Mouse (Mus musculus) MEL (cell line): ENCODE results near the gene Ola1. TPM values are rescaled to one million over a fixed set of nuclear protein-coding genes. Genes with fewer than 3 reads are reported as not detected.

ENCODE experiments used
- DNase-seq: peaks from one replicate; pipeline ENCODE4 v3.0.0; 2011; ENCODE audit warnings: low read depth, low spot score
- H3K27ac ChIP-seq: 2 replicates; pipeline ENCODE4 v1.5.1; 2012; ENCODE audit warnings: low read depth, mild to moderate bottlenecking, control low read depth, low read length, moderate library complexity; ENCODE audit not compliant: control insufficient read depth
- H3K27me3 ChIP-seq, 2 experiments: fragments of 150-350 bp in 1 of 2; sonication (generic) in 1 of 2; 2 replicates each; pipeline ENCODE4 v1.6.1; 2012; ENCODE audit warnings: low read length in 2 of 2, mild to moderate bottlenecking in 2 of 2, improper control_type of control experiment in 1 of 2, moderate library complexity in 1 of 2; ENCODE audit not compliant: insufficient read depth in 2 of 2, control insufficient read depth in 1 of 2
- H3K36me3 ChIP-seq, 2 experiments: 2 replicates each; pipeline ENCODE4 v1.6.1; 2012 to 2014; ENCODE audit warnings: low read length in 2 of 2, improper control_type of control experiment in 1 of 2, inconsistent platforms in 1 of 2, mild to moderate bottlenecking in 1 of 2; ENCODE audit not compliant: insufficient read depth in 2 of 2, control insufficient read depth in 1 of 2
- H3K4me1 ChIP-seq, 2 experiments: fragments of 150-350 bp in 1 of 2; sonication (generic) in 1 of 2; 2 replicates each; pipeline ENCODE4 v1.6.1; 2012; ENCODE audit warnings: low read length in 2 of 2, improper control_type of control experiment in 1 of 2, mild to moderate bottlenecking in 1 of 2; ENCODE audit not compliant: insufficient read depth in 2 of 2, control insufficient read depth in 1 of 2
- H3K4me3 ChIP-seq, 2 experiments: fragments of 150-350 bp in 1 of 2; sonication (generic) in 1 of 2; 2 replicates each; pipeline ENCODE4 v1.5.1; 2012; ENCODE audit warnings: low read depth in 2 of 2, low read length in 2 of 2, mild to moderate bottlenecking in 2 of 2, moderate library complexity in 2 of 2, control low read depth in 1 of 2, improper control_type of control experiment in 1 of 2; ENCODE audit not compliant: control insufficient read depth in 1 of 2, insufficient read depth in 1 of 2
- H3K79me2 ChIP-seq: 2 replicates; pipeline ENCODE4 v1.6.1; 2012; ENCODE audit warnings: mild to moderate bottlenecking, low read length, moderate library complexity; ENCODE audit not compliant: control insufficient read depth, poor library complexity, insufficient read depth
- H3K9ac ChIP-seq: 2 replicates; pipeline ENCODE4 v1.6.1; 2012; ENCODE audit warnings: low read depth, mild to moderate bottlenecking, control low read depth, low read length, moderate library complexity; ENCODE audit not compliant: control insufficient read depth, poor library complexity, severe bottlenecking
- H3K9me3 ChIP-seq: fragments of 150-350 bp; sonication (generic); replicated peaks from 2 replicates; pipeline ENCODE4 v1.6.1; 2012; ENCODE audit warnings: mild to moderate bottlenecking, low read length, improper control_type of control experiment, moderate library complexity; ENCODE audit not compliant: insufficient read depth
- CHD2 ChIP-seq: IDR thresholded peaks from 2 replicates; pipeline ENCODE4 v1.6.1; 2011; ENCODE audit warnings: low read length, improper control_type of control experiment
- CTCF ChIP-seq, 3 experiments: IDR thresholded peaks in 2 of 3; conservative IDR thresholded peaks in 1 of 3; 2 replicates each; pipeline ENCODE4 v1.5.1; 2011 to 2012; ENCODE audit warnings: low read length in 3 of 3, low read depth in 2 of 3, mild to moderate bottlenecking in 2 of 3, improper control_type of control experiment in 1 of 3, inconsistent platforms in 1 of 3, mixed read lengths in 1 of 3, moderate library complexity in 1 of 3; ENCODE audit not compliant: control insufficient read depth in 1 of 3, insufficient read depth in 1 of 3, poor library complexity in 1 of 3, severe bottlenecking in 1 of 3
- EP300 ChIP-seq, 2 experiments: IDR thresholded peaks; 2 replicates each; pipeline ENCODE4 v1.6.1; 2011; ENCODE audit warnings: improper control_type of control experiment in 2 of 2, low read length in 2 of 2, low read depth in 1 of 2, mild to moderate bottlenecking in 1 of 2
- GABPA ChIP-seq: IDR thresholded peaks from 2 replicates; pipeline ENCODE4 v1.6.1; 2012; ENCODE audit warnings: low read depth, mild to moderate bottlenecking, inconsistent platforms, low read length, improper control_type of control experiment, moderate library complexity
- GATA1 ChIP-seq: IDR thresholded peaks from 2 replicates; pipeline ENCODE4 v1.6.1; 2011; ENCODE audit warnings: low read depth, low read length, improper control_type of control experiment
- JUND ChIP-seq: IDR thresholded peaks from 2 replicates; pipeline ENCODE4 v1.6.1; 2011; ENCODE audit warnings: low read depth, mild to moderate bottlenecking, improper control_type of control experiment, low read length
- KAT2A ChIP-seq: conservative IDR thresholded peaks from 2 replicates; pipeline ENCODE4 v1.6.1; 2012; ENCODE audit warnings: low read depth, low read length, improper control_type of control experiment, inconsistent platforms
- MAX ChIP-seq: IDR thresholded peaks from 2 replicates; pipeline ENCODE4 v1.6.1; 2011; ENCODE audit warnings: low read length, improper control_type of control experiment
- NELFE ChIP-seq: IDR thresholded peaks from 2 replicates; pipeline ENCODE4 v1.6.1; 2011; ENCODE audit warnings: low read depth, low read length, improper control_type of control experiment
- POLR2A ChIP-seq, 2 experiments: IDR thresholded peaks; 2 replicates each; pipeline ENCODE4 v1.6.1; 2011 to 2012; ENCODE audit warnings: low read length in 2 of 2, mild to moderate bottlenecking in 2 of 2, control low read depth in 1 of 2, improper control_type of control experiment in 1 of 2, low read depth in 1 of 2, moderate library complexity in 1 of 2; ENCODE audit not compliant: control insufficient read depth in 1 of 2, insufficient read depth in 1 of 2, poor library complexity in 1 of 2
- RCOR1 ChIP-seq: IDR thresholded peaks from 2 replicates; pipeline ENCODE4 v1.6.1; 2012; ENCODE audit warnings: low read depth, mild to moderate bottlenecking, inconsistent platforms, low read length, improper control_type of control experiment
- SMC3 ChIP-seq: IDR thresholded peaks from 2 replicates; pipeline ENCODE4 v1.6.1; 2011; ENCODE audit warnings: low read depth, low read length, improper control_type of control experiment
- TAL1 ChIP-seq: IDR thresholded peaks from 2 replicates; pipeline ENCODE4 v1.6.1; 2012; ENCODE audit warnings: mild to moderate bottlenecking, inconsistent platforms, low read length, moderate library complexity, mixed read lengths
- TBP ChIP-seq: IDR thresholded peaks from 2 replicates; pipeline ENCODE4 v1.8.0; 2011; ENCODE audit warnings: low read depth, low read length, improper control_type of control experiment
- USF1 ChIP-seq: IDR thresholded peaks from 2 replicates; pipeline ENCODE4 v1.6.1; 2014; ENCODE audit warnings: low read depth, mild to moderate bottlenecking, inconsistent platforms, low read length, improper control_type of control experiment, moderate library complexity
- ZC3H11A ChIP-seq: IDR thresholded peaks from 2 replicates; pipeline ENCODE4 v1.6.1; 2012; ENCODE audit warnings: low read depth, mild to moderate bottlenecking, inconsistent platforms, low read length, improper control_type of control experiment
- ZKSCAN1 ChIP-seq: IDR thresholded peaks from 2 replicates; pipeline ENCODE4 v1.6.1; 2012; ENCODE audit warnings: low read depth, mild to moderate bottlenecking, inconsistent platforms, low read length, improper control_type of control experiment, moderate library complexity
- ZMIZ1 ChIP-seq: IDR thresholded peaks from 2 replicates; pipeline ENCODE4 v1.6.1; 2012; ENCODE audit warnings: low read depth, mild to moderate bottlenecking, inconsistent platforms, low read length, improper control_type of control experiment, moderate library complexity
- polyA plus RNA-seq, 2 experiments: library from polyadenylated mRNA; stranded (reverse) in 1 of 2; unstranded in 1 of 2; fragments of >175 nt in 1 of 2; fragments of >200 nt in 1 of 2; gene quantifications; 2 replicates each; pipeline versions ENCODE4 v1.2.1 to v1.2.4; 2012; ENCODE audit warnings: low replicate concordance in 2 of 2, low read depth in 1 of 2; ENCODE audit not compliant: insufficient read length in 2 of 2, insufficient read depth in 1 of 2, missing spikeins in 1 of 2
- total RNA-seq: library from RNA; depleted of rRNA; stranded (reverse); fragments of 300-350 nt; gene quantifications from 2 replicates; pipeline ENCODE4 v1.2.3, GENCODE M21; 2012

Ola1 gene
- total and polyA plus RNA-seq, 3 experiments: 69.7 to 86.0 TPM; not detected in 1

DNA sequence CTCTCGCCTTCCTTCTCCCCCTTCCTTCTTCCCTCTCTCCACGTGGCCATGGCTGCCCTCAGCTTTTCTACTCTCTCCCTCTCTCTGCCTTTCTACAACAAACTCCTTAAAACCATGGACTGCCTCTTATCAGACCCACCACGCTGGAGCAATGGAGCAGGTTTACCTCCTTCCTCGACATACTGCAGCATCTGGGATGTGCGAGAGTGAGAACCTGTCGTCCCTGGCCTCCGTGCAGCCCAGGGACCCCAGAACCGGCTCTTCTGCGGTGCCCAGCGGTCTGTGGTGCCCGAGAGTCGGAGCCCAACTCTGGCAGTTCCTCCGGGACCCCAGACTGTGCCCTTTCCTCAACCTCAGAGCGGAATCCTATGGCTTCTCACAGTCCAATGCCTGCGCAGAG lies 139.4 kb downstream of the Ola1 start:
- no peak for DNase-seq
- H3K9me3 ChIP-seq: no peaks in the 10 kb centered on the region
- H3K9ac ChIP-seq: no peak overlapping the region
- no peak for TF ChIP-seq GATA1
- TF ChIP-seq CTCF (IDR thresholded peaks at IDR 0.05 in 2 of 3, conservative IDR thresholded peaks at IDR 0.05 in 1 of 3; ENCODE audit: control insufficient read depth in 1 of 3, insufficient read depth in 1 of 3, low read depth in 2 of 3, low read length in 3 of 3, poor library complexity in 1 of 3, severe bottlenecking in 1 of 3): no peak
- TF ChIP-seq, all 39 proteins: peak for 0
- Histone ChIP-seq H3K27me3 (no peaks in the 10 kb centered on the region), H3K4me3 (no peak overlapping the region), H3K79me2 (no peaks in the 10 kb centered on the region), H3K36me3 (no peaks in the 10 kb centered on the region), H3K4me1 (no peaks in the 10 kb centered on the region), H3K27ac (no peak overlapping the region)

- Histone ChIP-seq H3K9ac (no peak overlapping the region), H3K36me3 (peaks cover 0 to 2% of the 10 kb centered on the region in 2 experiments; a peak in 1 of 4 replicates), H3K4me3 (no peak overlapping the region), H3K27ac (no peak overlapping the region), H3K27me3 (no peaks in the 10 kb centered on the region), H3K4me1 (peaks cover 0 to 3% of the 10 kb centered on the region in 2 experiments; a peak in 1 of 4 replicates), H3K9me3 (no peaks in the 10 kb centered on the region), H3K79me2 (no peaks in the 10 kb centered on the region)
- no peak for TF ChIP-seq SMC3
- no peak for TF ChIP-seq TBP
- TF ChIP-seq KAT2A: no peak
- no peak for TF ChIP-seq USF1
- TF ChIP-seq GABPA: no peak
- TF ChIP-seq TAL1: no peak
- no peak for TF ChIP-seq ZC3H11A
- TF ChIP-seq POLR2A (IDR thresholded peaks at IDR 0.05; ENCODE audit: control insufficient read depth in 1 of 2, insufficient read depth in 1 of 2, low read depth in 1 of 2, low read length in 2 of 2, poor library complexity in 1 of 2): no peak
- no peak for TF ChIP-seq JUND
- TF ChIP-seq EP300 (IDR thresholded peaks at IDR 0.05; ENCODE audit: low read depth in 1 of 2, low read length in 2 of 2): no peak
- no peak for TF ChIP-seq ZKSCAN1
- TF ChIP-seq RCOR1: no peak
- no peak for TF ChIP-seq CHD2
- no peak for TF ChIP-seq NELFE
- no peak for TF ChIP-seq MAX
- DNase-seq: no peak
Observed at GRCm38 (mm10) chr2:73073811-73074472, 144.8 kb downstream of the Ola1 start.

DNA sequence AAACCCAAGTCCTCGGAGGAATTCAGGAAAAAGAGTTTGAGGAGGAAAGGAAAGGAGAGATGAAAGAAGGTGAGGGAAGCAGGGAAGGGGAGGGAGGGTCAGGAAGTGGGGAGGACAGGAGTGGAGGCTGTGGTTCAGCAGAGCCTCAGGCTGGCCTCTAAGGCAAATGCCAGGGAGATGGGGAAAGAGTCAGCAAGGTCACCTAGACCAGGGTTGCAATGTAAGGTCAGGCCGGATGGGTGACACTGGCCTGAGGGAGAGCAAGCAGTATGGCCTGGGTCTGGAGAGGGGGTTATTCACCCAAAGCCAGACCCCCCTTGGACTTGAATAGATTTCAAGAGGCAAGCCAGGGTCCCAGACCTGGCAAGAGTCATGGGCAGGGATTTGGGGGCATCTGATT lies 147.5 kb downstream of the Ola1 start:
- Histone ChIP-seq H3K27ac (no peak overlapping the region), H3K9ac (no peak overlapping the region), H3K27me3 (no peaks in the 10 kb centered on the region), H3K4me1 (peaks cover 5 to 15% of the 10 kb centered on the region in 2 experiments), H3K9me3 (no peaks in the 10 kb centered on the region), H3K36me3 (peaks cover 0 to 4% of the 10 kb centered on the region in 2 experiments; a peak in 2 of 4 replicates), H3K79me2 (no peaks in the 10 kb centered on the region), H3K4me3 (no peak overlapping the region)
- no peak for TF ChIP-seq TBP
- TF ChIP-seq JUND: no peak
- no peak for TF ChIP-seq ZMIZ1
- DNase-seq: no peak
